Mouse (Mus musculus): ENCODE measurements around the gene Gm17428. TPM values are rescaled to one million over a fixed set of nuclear protein-coding genes. Genes with fewer than 3 reads are reported as not detected.
"Not testable (repeated sequence)": the region's sequence is repeated elsewhere in the genome, so short reads cannot be mapped to it uniquely, and the experiment has no call there.

Gm17428 gene
- polyA plus RNA-seq, 1 experiment: not detected

DNA sequence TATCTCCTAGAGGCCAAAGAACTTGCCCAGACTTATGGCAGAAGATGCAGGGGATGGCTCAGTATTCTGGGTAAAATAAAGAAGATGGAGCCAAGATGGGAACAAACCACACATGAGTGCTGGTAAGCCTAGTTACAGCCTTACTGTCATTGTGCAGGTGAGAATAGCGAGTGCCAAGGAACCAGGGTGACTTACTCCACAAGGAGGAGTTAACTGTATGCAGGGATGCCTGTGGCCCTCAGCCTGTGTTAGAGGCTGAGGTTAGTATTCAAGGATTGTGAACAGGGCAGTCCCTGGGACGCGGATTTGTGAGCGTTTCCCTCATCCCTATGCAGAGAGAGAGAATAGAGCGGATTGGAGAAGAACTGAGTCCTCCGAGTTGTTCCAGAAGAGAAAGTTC lies 25.1 kb upstream of the Gm17428 start:
- Histone ChIP-seq H3K27ac (ENCODE audit: insufficient read depth, low read depth, low read length) (no peak overlapping the region), H3K4me3 (ENCODE audit: insufficient read depth, low read length) (no peak overlapping the region), H3K4me1 (ENCODE audit: control insufficient read depth, insufficient read depth, low read length) (no peaks in the 10 kb centered on the region)
- TF ChIP-seq CTCF (IDR thresholded peaks at IDR 0.05; ENCODE audit: low read depth, low read length): no peak
- no peak for TF ChIP-seq POLR2A (IDR thresholded peaks at IDR 0.05; ENCODE audit: borderline replicate concordance, low read depth, low read length)

- H3K4me1 ChIP-seq (ENCODE audit: control insufficient read depth, insufficient read depth, low read length): no peaks in the 10 kb centered on the region
- H3K4me3 ChIP-seq (ENCODE audit: insufficient read depth, low read length): no peak overlapping the region
- no peak for TF ChIP-seq CTCF (IDR thresholded peaks at IDR 0.05; ENCODE audit: low read depth, low read length)
- no peak for TF ChIP-seq POLR2A (IDR thresholded peaks at IDR 0.05; ENCODE audit: borderline replicate concordance, low read depth, low read length)
- H3K27ac ChIP-seq (ENCODE audit: insufficient read depth, low read depth, low read length): no peak overlapping the region
Measured at GRCm38 (mm10) chr14:54953664-54954206, 23.0 kb upstream of the Gm17428 start.

DNA sequence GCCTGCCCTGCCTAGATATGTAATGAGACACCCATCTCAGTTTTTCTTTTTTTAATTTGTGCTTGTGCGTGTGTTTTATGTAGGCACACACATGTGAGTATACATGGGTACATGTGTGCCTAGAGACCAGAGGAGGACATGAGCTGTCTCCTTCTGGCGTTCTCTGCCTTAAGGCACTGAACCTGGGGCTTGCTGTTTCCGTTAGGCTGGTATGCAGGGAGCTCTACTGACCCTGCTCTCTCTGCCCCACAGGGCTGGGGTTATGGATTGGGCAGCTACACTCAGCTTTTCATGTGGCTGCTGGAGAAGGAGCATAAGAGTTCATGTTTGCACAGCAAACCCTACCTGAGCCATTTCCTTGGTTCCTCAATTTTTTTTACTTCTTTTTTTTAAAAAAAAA lies 22.3 kb upstream of the Gm17428 start:
- Histone ChIP-seq H3K4me1 (ENCODE audit: control insufficient read depth, insufficient read depth, low read length) (no peaks in the 10 kb centered on the region), H3K4me3 (ENCODE audit: insufficient read depth, low read length) (no peak overlapping the region), H3K27ac (ENCODE audit: insufficient read depth, low read depth, low read length) (no peak overlapping the region)
- TF ChIP-seq CTCF (IDR thresholded peaks at IDR 0.05; ENCODE audit: low read depth, low read length): no peak
- no peak for TF ChIP-seq POLR2A (IDR thresholded peaks at IDR 0.05; ENCODE audit: borderline replicate concordance, low read depth, low read length)

- Histone ChIP-seq H3K4me1 (ENCODE audit: control insufficient read depth, insufficient read depth, low read length) (no peaks in the 10 kb centered on the region; the same call in 1 of the 2 replicates), H3K27ac (ENCODE audit: insufficient read depth, low read depth, low read length) (no peak overlapping the region), H3K4me3 (ENCODE audit: insufficient read depth, low read length) (no peak overlapping the region)
- TF ChIP-seq POLR2A (IDR thresholded peaks at IDR 0.05; ENCODE audit: borderline replicate concordance, low read depth, low read length) (no peak), CTCF (IDR thresholded peaks at IDR 0.05; ENCODE audit: low read depth, low read length) (no peak)
Measured at GRCm38 (mm10) chr14:54955481-54955880, 21.3 kb upstream of the Gm17428 start.

DNA sequence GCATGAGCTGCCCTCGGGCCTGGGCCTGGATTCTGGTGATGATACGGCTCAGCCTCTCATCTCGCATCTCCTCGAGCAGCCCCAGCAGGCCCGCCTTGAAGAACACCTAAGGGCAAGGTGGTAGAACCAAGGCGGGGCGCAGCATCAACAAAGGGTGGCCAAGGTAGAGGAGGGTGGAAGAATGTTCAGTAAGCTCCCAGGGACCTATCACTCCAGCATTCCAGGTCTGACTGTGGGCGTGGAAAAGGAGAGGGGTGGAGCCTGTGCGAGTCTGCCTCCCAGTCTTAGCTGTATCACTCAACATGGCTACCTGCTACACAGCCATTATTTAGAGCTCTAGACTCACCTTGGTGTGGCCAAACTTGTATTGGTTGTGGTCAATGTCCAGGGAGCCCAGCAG lies 20.2 kb upstream of the Gm17428 start:
- TF ChIP-seq CTCF (IDR thresholded peaks at IDR 0.05; ENCODE audit: low read depth, low read length): no peak
- TF ChIP-seq POLR2A (IDR thresholded peaks at IDR 0.05; ENCODE audit: borderline replicate concordance, low read depth, low read length): no peak

DNA sequence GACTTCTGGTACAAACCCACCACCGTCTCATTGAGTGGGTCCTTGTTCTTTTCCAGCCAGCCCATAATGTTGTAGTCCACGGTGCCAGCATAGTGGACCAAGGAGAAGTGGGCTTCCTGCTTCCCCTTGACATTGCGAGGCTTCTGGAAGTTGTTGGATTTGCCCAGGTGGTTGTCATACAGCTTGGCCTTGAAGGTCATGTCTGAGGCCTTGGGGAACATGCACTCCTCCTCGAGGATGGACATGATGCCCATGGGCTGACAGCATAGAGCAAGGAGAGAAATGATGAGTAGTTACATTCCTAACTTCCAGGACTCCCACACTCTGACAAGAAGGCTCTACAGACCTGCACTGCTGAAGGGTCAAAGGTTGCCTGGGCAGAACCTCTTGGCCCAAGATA lies 18.2 kb upstream of the Gm17428 start:
- no peak overlapping the region for H3K4me3 ChIP-seq (ENCODE audit: insufficient read depth, low read length)
- H3K4me1 ChIP-seq (ENCODE audit: control insufficient read depth, insufficient read depth, low read length): no peaks in the 10 kb centered on the region; the same call in none of the 2 replicates
- TF ChIP-seq CTCF (IDR thresholded peaks at IDR 0.05; ENCODE audit: low read depth, low read length) (no peak), POLR2A (IDR thresholded peaks at IDR 0.05; ENCODE audit: borderline replicate concordance, low read depth, low read length) (no peak)
- no peak overlapping the region for H3K27ac ChIP-seq (ENCODE audit: insufficient read depth, low read depth, low read length)

More for the DNA sequence above, 20.2 kb upstream of the Gm17428 start:
- no peaks in the 10 kb centered on the region; the same call in none of the 2 replicates for H3K4me1 ChIP-seq (ENCODE audit: control insufficient read depth, insufficient read depth, low read length)
- no peak overlapping the region for H3K4me3 ChIP-seq (ENCODE audit: insufficient read depth, low read length)
- no peak overlapping the region for H3K27ac ChIP-seq (ENCODE audit: insufficient read depth, low read depth, low read length)

DNA sequence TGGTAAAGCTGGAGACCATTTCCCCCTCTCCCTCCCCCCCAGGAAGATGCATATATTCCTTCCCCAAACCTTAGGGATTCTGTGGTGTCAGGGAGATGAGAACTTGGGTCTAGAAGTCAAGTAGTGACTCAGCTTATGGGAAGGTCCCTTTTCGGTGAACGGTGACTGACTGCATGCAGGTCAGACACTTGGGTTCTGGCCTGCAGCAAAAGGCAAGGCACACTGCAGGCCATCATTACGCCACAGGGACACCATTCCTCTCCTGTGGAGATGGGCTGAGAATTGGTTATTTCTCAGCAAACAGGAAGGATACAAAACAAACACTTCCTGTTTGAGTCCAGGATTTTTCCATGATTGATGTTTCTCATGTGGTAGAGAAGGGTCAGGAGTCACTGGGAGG lies 17.5 kb upstream of the Gm17428 start:
- Histone ChIP-seq H3K4me1 (ENCODE audit: control insufficient read depth, insufficient read depth, low read length) (no peaks in the 10 kb centered on the region; the same call in none of the 2 replicates), H3K4me3 (ENCODE audit: insufficient read depth, low read length) (no peak overlapping the region), H3K27ac (ENCODE audit: insufficient read depth, low read depth, low read length) (no peak overlapping the region)
- TF ChIP-seq CTCF (IDR thresholded peaks at IDR 0.05; ENCODE audit: low read depth, low read length) (no peak), POLR2A (IDR thresholded peaks at IDR 0.05; ENCODE audit: borderline replicate concordance, low read depth, low read length) (no peak)

DNA sequence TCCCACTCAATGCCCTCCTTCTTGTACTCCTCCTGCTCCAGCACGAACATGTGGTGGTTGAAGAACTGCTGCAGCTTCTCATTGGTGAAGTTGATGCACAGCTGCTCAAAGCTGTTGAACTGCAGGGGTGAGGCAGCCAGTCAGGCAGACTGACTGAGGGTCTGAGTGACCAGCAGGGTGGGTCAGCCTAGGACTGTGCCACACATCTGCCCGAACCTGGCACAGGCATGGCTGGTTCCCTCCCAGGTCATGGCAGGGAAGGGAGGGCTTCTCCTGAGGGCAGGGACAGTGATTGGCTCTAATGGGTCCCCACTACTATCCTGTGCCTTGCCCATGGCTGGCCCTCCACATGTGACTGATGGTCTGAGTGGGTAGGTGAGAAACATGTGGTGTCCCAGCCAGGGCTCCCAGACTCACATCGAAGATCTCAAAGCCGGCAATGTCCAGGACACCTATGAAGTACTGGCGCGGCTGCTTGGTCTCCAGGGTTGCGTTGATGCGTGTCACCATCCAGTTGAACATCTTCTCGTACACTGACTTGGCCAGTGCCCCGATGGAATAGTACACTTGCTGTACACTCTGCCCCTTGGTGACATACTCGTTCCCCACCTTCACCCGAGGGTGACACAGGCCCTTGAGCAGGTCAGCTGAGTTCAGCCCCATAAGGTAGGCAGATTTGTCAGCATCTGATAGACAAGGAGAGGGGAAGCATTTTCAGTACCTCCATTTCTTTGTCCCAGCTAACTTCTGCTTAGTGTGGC lies 16.7 kb upstream of the Gm17428 start:
- not testable (repeated sequence) for H3K27ac ChIP-seq (ENCODE audit: insufficient read depth, low read depth, low read length); H3K4me1 ChIP-seq (ENCODE audit: control insufficient read depth, insufficient read depth, low read length); H3K4me3 ChIP-seq (ENCODE audit: insufficient read depth, low read length)

- Histone ChIP-seq H3K27ac (ENCODE audit: insufficient read depth, low read depth, low read length) (no peak overlapping the region), H3K4me1 (ENCODE audit: control insufficient read depth, insufficient read depth, low read length) (no peaks in the 10 kb centered on the region; the same call in none of the 2 replicates), H3K4me3 (ENCODE audit: insufficient read depth, low read length) (no peak overlapping the region)
- TF ChIP-seq POLR2A (IDR thresholded peaks at IDR 0.05; ENCODE audit: borderline replicate concordance, low read depth, low read length) (no peak), CTCF (IDR thresholded peaks at IDR 0.05; ENCODE audit: low read depth, low read length) (no peak)
Measured at GRCm38 (mm10) chr14:54960769-54961168, 16.0 kb upstream of the Gm17428 start.

DNA sequence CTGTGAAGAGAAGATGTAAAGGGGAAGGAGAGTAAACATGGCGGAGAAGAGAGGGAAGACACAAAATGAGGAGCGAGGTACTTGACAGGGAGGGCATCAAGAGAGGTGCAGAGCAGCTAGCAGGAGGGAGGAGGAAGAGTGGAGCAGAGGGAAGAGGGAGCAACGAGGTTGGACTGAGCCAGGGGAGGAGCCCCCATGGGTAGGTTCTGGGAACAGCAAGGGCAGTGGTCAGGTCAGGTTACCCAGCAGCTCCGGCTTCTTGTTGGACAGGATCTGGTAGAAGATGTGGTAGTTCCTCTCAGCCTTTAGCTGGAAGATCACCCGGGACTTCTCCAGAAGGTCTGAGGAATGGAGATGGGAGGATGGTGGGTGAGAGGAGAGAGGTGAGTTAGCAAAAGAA lies 15.2 kb upstream of the Gm17428 start:
- H3K4me3 ChIP-seq (ENCODE audit: insufficient read depth, low read length): no peak overlapping the region
- no peak overlapping the region for H3K27ac ChIP-seq (ENCODE audit: insufficient read depth, low read depth, low read length)
- TF ChIP-seq CTCF (IDR thresholded peaks at IDR 0.05; ENCODE audit: low read depth, low read length) (no peak), POLR2A (IDR thresholded peaks at IDR 0.05; ENCODE audit: borderline replicate concordance, low read depth, low read length) (no peak)
- H3K4me1 ChIP-seq (ENCODE audit: control insufficient read depth, insufficient read depth, low read length): no peaks in the 10 kb centered on the region; the same call in none of the 2 replicates

Measured in bone marrow macrophage, adult 2 months (primary cell).